Mouse (Mus musculus) lung, postnatal 0 days (tissue): ENCODE measurements at regions not wholly inside any gene's neighbourhood (a gene's known extent, or its start where the extent isn't known, plus 50 kb on each side); places are given as distances from the start of the nearest gene placed in this dataset.
A peak's percentile ranks its signal among the peaks of the same experiment; 100 is the strongest.

ENCODE experiments used
- ATAC-seq: fragments of 200-750 bp; cut with Nextera tagmentation; 2 replicates; pipeline ENCODE4 v1.8.0; 2017; ENCODE audit warnings: moderate library complexity
- DNase-seq: peaks from one replicate; pipeline ENCODE4 v3.0.0-alpha.2; 2016; ENCODE audit warnings: low spot score
- H3K27ac ChIP-seq: fragments of 300-500 bp; sonication (generic); 2 replicates; pipeline ENCODE4 v1.5.1; 2014; ENCODE audit warnings: antibody characterized with exemption, mild to moderate bottlenecking, low read length, mixed read lengths
- H3K27me3 ChIP-seq: fragments of 300-500 bp; sonication (generic); replicated peaks from 2 replicates; pipeline ENCODE4 v1.6.1; 2014; ENCODE audit warnings: low read length, mixed read lengths; ENCODE audit not compliant: insufficient read depth
- H3K36me3 ChIP-seq: fragments of 300-500 bp; sonication (generic); 2 replicates; pipeline ENCODE4 v1.6.1; 2014; ENCODE audit warnings: low read length, mixed read lengths; ENCODE audit not compliant: insufficient read depth
- H3K4me1 ChIP-seq: fragments of 300-500 bp; sonication (generic); 2 replicates; pipeline ENCODE4 v1.6.1; 2014; ENCODE audit warnings: antibody characterized with exemption, low read depth, low read length, mixed read lengths; ENCODE audit not compliant: insufficient read depth
- H3K4me2 ChIP-seq: fragments of 300-500 bp; sonication (generic); replicated peaks from 2 replicates; pipeline ENCODE4 v1.6.1; 2014; ENCODE audit warnings: low read depth, mild to moderate bottlenecking, low read length, moderate library complexity, mixed read lengths
- H3K4me3 ChIP-seq: fragments of 300-500 bp; sonication (generic); 2 replicates; pipeline ENCODE4 v1.5.1; 2014; ENCODE audit warnings: low read depth, low read length
- H3K9ac ChIP-seq: fragments of 300-500 bp; sonication (generic); replicated peaks from 2 replicates; pipeline ENCODE4 v1.6.1; 2014; ENCODE audit warnings: low read depth, mild to moderate bottlenecking
- H3K9me3 ChIP-seq: fragments of 300-500 bp; sonication (generic); 2 replicates; pipeline ENCODE4 v1.6.1; 2016; ENCODE audit warnings: low read length, mixed read lengths
- CTCF ChIP-seq: IDR thresholded peaks from 2 replicates; pipeline ENCODE4 v1.5.1; 2016; ENCODE audit warnings: antibody characterized with exemption, mild to moderate bottlenecking
- EP300 ChIP-seq: IDR thresholded peaks from 2 replicates; pipeline ENCODE4 v1.6.1; 2016; ENCODE audit warnings: antibody characterized with exemption, mild to moderate bottlenecking, control low read depth
- WGBS: fragments of 180-500 bp; shearing (Covaris S2); extraction: QIAGEN DNeasy Blood & Tissue Kit; methylation state at CpG from one replicate; pipeline ENCODE4 v1.1.7; 2014; 5-methylcytosine and 5-hydroxymethylcytosine counted together

DNA sequence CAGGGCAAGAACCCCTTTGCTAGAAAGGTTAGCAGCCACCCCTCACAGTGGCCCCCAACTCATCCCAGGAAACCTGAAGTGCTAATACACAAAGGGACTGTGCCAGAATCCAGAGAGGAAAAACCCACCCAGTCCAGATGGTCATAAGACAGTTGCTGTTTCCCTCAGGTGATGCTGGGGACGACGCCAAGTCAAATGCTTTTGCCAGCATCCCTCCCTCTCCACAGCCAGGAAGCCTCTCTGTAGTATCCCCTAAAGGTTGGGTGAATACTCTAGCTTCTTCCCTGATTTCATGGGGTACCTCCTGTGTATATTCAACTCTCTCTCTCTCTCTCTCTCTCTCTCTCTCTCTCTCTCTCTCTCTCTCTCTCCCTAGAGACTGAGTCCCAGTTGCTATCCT is 136.0 kb upstream of the Mafb start:
- Histone ChIP-seq H3K4me3 (no peak overlapping the region), H3K27me3 (no peaks in the 10 kb centered on the region), H3K36me3 (no peaks in the 10 kb centered on the region), H3K4me2 (no peak overlapping the region), H3K27ac (no peak overlapping the region), H3K9me3 (no peaks in the 10 kb centered on the region), H3K9ac (no peak overlapping the region), H3K4me1 (no peaks in the 10 kb centered on the region)
- ATAC-seq = no peak
- TF ChIP-seq CTCF = no peak
- TF ChIP-seq EP300 = no peak
- 74% methylated on average over 2 of the region's 2 CpGs for WGBS
- DNase-seq = no peak

DNA sequence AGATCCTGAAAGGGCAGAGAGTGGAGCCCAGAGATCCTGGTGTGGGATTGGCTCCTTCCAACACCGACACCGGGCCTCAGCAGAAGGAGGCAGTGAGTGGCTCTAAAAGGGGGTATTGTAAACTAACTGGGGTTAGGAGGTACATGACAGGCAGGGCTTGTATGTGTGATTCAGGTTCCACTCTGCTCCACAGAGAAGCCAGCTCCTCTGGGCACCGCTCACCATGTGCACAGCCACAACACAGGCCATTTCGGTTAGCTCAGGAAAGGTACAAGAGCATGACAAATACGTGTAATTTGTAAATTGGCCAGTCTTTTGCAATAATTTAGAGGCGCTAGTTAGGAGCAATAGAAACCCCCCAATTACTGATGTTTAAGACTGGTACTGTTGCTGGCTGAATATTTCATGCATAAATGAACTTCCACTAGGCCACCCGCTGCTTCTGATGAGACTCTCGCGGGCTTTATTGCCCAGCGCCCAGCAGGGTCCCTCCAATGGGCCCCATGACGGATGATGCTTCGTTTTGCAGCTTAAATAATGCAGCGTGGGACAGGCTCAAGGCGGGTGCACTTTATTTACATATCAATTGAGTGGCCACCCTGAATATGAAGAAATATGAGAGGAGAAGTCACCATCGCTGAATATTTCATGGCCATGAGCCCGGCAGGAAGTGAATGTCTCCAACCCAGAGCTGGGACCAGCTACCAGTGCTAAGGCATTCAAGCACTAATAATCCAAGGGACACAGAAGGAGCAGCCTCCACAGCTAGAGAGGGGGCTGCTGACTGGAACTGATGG is 136.9 kb upstream of the Mafb start:
- Histone ChIP-seq H3K27ac (no peak overlapping the region), H3K27me3 (no peaks in the 10 kb centered on the region), H3K36me3 (no peaks in the 10 kb centered on the region), H3K9ac (no peak overlapping the region), H3K4me2 (no peak overlapping the region), H3K4me1 (no peaks in the 10 kb centered on the region), H3K9me3 (no peaks in the 10 kb centered on the region), H3K4me3 (no peak overlapping the region)
- no peak for TF ChIP-seq EP300
- no peak for TF ChIP-seq CTCF
- 63% methylated on average over 16 of the region's 16 CpGs for WGBS
- ATAC-seq = no peak
- DNase-seq = no peak

DNA sequence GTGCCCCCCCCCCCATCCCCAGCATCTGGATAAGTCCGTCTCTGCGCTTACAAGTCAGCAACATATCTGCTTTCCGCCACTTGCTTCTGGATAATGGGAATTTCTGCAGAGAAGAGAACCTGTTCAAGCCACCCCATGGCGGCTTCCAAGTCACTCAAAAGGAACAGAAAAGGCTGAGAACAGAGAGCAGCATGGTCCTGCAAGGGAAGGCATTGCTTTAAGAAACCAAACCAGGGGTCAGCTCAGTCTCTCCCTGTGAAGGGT is 137.5 kb upstream of the Mafb start:
- no peak for DNase-seq
- no peak for ATAC-seq
- Histone ChIP-seq H3K4me1 (no peaks in the 10 kb centered on the region), H3K9me3 (no peaks in the 10 kb centered on the region), H3K9ac (no peak overlapping the region), H3K27ac (no peak overlapping the region), H3K4me3 (no peak overlapping the region), H3K4me2 (no peak overlapping the region), H3K36me3 (no peaks in the 10 kb centered on the region), H3K27me3 (no peaks in the 10 kb centered on the region)
- WGBS = 86% methylated on average over 4 of the region's 4 CpGs
- no peak for TF ChIP-seq EP300
- no peak for TF ChIP-seq CTCF

DNA sequence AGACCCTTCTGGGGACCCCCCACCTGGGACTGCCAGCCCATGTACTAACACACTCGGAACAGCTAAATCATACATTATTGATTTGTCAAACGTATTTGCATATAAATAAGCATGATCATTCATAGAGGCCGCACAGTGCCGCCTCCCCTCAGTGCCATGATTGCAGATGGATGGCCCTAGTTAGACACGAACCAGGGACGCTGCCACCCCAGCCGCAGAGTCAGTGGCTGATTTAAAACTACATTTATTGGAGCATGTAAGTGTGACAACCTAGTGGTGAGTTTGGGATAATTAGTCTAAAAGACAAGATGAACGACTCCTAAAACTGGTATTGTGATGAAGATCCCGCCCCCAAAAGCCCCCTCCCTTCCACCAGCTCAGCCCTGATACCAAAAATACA is 138.3 kb upstream of the Top1 start:
- H3K9me3 ChIP-seq = no peaks in the 10 kb centered on the region
- no peak overlapping the region for H3K4me2 ChIP-seq
- DNase-seq = no peak
- H3K36me3 ChIP-seq = no peaks in the 10 kb centered on the region
- no peak overlapping the region for H3K27ac ChIP-seq
- no peak overlapping the region for H3K4me3 ChIP-seq
- TF ChIP-seq CTCF (no peak), EP300 (no peak)
- 73% methylated on average over 9 of the region's 9 CpGs for WGBS
- ATAC-seq = no peak
- no peaks in the 10 kb centered on the region for H3K4me1 ChIP-seq
- H3K9ac ChIP-seq = no peak overlapping the region
- H3K27me3 ChIP-seq = no peaks in the 10 kb centered on the region

DNA sequence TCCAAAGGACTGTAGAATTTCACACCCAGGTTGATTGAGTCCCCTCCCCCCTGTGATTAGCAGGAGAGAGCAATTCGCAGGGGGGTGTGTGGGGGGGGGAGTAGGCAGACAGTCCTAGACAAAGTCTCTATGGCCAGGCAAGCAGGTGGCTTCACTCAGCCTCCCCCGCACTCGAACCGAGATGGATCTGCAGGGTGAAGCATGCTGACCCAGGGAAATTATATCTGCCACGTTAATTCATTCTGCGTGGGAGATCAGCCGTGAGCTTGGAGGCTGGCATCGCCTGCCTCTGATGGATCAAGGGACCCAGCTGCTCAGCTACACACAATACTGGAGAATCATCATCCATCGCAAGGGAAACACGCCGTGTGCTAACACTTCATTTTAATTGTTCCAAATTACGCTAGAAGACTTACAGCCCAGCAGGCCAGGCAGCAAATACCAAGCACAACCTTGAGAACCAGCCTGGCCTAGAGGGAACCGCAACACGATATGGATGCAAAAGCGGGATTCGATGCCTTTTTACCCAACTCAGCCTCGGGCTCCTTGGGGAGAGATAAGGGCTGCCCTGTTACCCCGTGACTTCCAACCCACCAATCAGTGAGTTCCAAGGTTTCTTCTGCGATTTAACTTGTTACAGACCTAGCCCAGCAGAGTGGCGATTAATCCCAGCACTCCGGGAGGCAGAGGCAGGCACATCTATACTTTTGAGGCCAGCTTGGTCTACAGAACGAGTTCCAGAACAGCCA is 137.7 kb upstream of the Top1 start:
- Histone ChIP-seq H3K4me2 (no peak overlapping the region), H3K9me3 (no peaks in the 10 kb centered on the region), H3K27me3 (no peaks in the 10 kb centered on the region), H3K9ac (no peak overlapping the region), H3K4me3 (no peak overlapping the region), H3K4me1 (no peaks in the 10 kb centered on the region), H3K27ac (no peak overlapping the region), H3K36me3 (no peaks in the 10 kb centered on the region)
- DNase-seq (no peak), ATAC-seq (no peak)
- WGBS = 51% methylated on average over 22 of the region's 22 CpGs
- TF ChIP-seq CTCF (no peak), EP300 (no peak)

DNA sequence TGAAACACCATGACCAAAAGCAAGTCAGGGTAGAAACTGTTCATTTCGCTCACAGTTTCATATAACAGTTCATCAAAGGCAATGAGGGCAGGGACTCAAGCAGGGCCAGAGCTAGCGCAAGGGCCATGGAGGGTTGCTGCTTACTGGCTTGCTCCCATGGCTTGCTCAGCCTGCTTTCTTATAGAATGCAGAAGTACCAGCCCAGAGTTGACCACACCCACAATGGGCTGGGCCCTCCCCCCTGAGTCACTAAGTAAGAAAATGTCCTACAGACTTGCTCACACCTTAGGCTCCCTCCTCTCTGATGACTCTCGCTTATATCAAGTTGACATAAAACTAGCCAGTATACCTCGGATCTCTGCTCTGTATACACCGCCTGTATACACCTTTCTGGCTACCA is 135.5 kb upstream of the Top1 start:
- Histone ChIP-seq H3K36me3 (no peaks in the 10 kb centered on the region), H3K4me2 (no peak overlapping the region), H3K9ac (no peak overlapping the region), H3K27ac (no peak overlapping the region), H3K4me1 (no peaks in the 10 kb centered on the region), H3K4me3 (no peak overlapping the region), H3K27me3 (no peaks in the 10 kb centered on the region), H3K9me3 (no peaks in the 10 kb centered on the region)
- ATAC-seq = peak; percentile 62
- WGBS = 87% methylated on average over 5 of the region's 5 CpGs
- no peak for DNase-seq
- TF ChIP-seq EP300 (no peak), CTCF (no peak)
